Mouse (Mus musculus) lung, adult 2 months (tissue): ENCODE results near the gene Snapc5. TPM values are rescaled to one million over a fixed set of nuclear protein-coding genes. Genes with fewer than 3 reads are reported as not detected.

Experiments
- DNase-seq: peaks from one replicate; pipeline ENCODE4 v3.0.0; 2022
- H3K4me1 ChIP-seq: fragments of 200-500 bp; 2 replicates; pipeline ENCODE4 v1.6.1; 2011; ENCODE audit warnings: low read length; ENCODE audit not compliant: control insufficient read depth, insufficient read depth
- H3K4me3 ChIP-seq: fragments of 200-500 bp; replicated peaks from 2 replicates; pipeline ENCODE3; 2011; ENCODE audit warnings: low read depth, mild to moderate bottlenecking, control low read depth, low read length; ENCODE audit errors: extremely low read depth
- CTCF ChIP-seq: fragments of 200-500 bp; IDR thresholded peaks from 2 replicates; pipeline ENCODE4 v1.5.1; 2011; ENCODE audit warnings: mild to moderate bottlenecking, low read length, control low read depth; ENCODE audit not compliant: insufficient read depth
- POLR2A ChIP-seq: fragments of 200-500 bp; IDR thresholded peaks from 2 replicates; pipeline ENCODE4 v1.6.1; 2011; ENCODE audit warnings: low read depth, mild to moderate bottlenecking, control low read depth, low read length, borderline replicate concordance; ENCODE audit errors: extremely low read depth
- WGBS: fragments of 180-500 bp; shearing (Covaris S2); methylation state at CpG from one replicate; pipeline ENCODE4 v1.1.7; 2018; 5-methylcytosine and 5-hydroxymethylcytosine counted together
- polyA plus RNA-seq: library from polyadenylated mRNA; depleted of rRNA; stranded (reverse); fragments of >200 nt; gene quantifications from 2 replicates; pipeline ENCODE4 v1.2.3, GENCODE M21; 2012; rRNA removed

The Snapc5 gene
- polyA plus RNA-seq, 1 experiment, result 11.9 TPM

GRCm38 (mm10) chr9:64232257-64232957 lies 53.3 kb downstream of the Snapc5 start:
- TF ChIP-seq POLR2A (no peak), CTCF (no peak)
- no peak for DNase-seq
- WGBS, result 43% methylated on average over 9 of the region's 9 CpGs
- Histone ChIP-seq H3K4me3 (no peak overlapping the region), H3K4me1 (peaks cover 15% of the 10 kb centered on the region; the same call in 1 of the 2 replicates)

Other genes with a start within 250 kb of the Snapc5 start
- 260 and 369 TPM in 2 replicates for gene Smad6, start 157.2 kb upstream of the Snapc5 start, polyA plus RNA-seq
- gene Lctl, start 62.1 kb upstream of the Snapc5 start, polyA plus RNA-seq, result 2.9 TPM in 2 replicates
- gene Zwilch, start 6.2 kb upstream of the Snapc5 start, polyA plus RNA-seq, result 0.43 and 0.91 TPM in 2 replicates
- 232 and 320 TPM in 2 replicates for gene Rpl4, start 5.9 kb upstream of the Snapc5 start, polyA plus RNA-seq
- not detected in 2 replicates for gene Uchl4, start 55.9 kb downstream of the Snapc5 start, polyA plus RNA-seq
- gene Map2k1, start 74.4 kb downstream of the Snapc5 start, polyA plus RNA-seq, result 35.0 and 50.8 TPM in 2 replicates
- 2.5 and 4.9 TPM in 2 replicates for gene Tipin, start 102.3 kb downstream of the Snapc5 start, polyA plus RNA-seq
- gene Dis3l, start 162.0 kb downstream of the Snapc5 start, polyA plus RNA-seq, result 8.2 and 8.9 TPM in 2 replicates
- 0.52 and 0.67 TPM in 2 replicates for gene Megf11, start 206.4 kb downstream of the Snapc5 start, polyA plus RNA-seq